In the genomic region with DNA sequence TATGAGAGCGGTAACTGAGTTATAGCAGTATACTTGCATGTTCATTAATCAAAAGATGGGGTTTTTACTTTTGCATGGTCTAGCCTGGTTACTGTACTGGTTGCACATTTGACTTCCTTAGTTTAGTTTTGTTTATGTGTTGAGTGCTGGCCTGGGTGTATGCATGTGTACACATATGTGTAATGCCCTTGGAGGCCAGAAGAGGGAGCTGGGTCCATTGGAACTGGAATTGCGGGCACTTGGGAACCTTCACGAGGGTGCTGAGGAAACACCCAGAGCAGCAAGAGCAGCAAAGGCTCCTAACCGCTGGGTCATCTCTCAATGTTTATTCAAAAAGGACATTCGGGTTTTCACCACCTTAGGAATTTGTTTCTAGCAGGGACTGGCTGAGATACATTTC, we compare ENCODE assay signal across 8 mouse cellular contexts.
DNase-seq lines count a peak whose midpoint lies in the region; ATAC-seq lines count a peak whose summit lies in the region.

No protein-coding gene starts in this region.

- ATAC-seq in frontal cortex, adult (ENCODE audit: low TSS enrichment): peak; percentile 59; the same call in 1 of the 2 replicates
- ATAC-seq in inflammation-experienced regulatory T-cells, adult 6 months: no peak

- DNase-seq in frontal cortex, postnatal 14 days (ENCODE audit: low spot score in 2 of 2): no peak
- peak; percentile 13 for DNase-seq in ovary, postnatal 36 days (ENCODE audit: low spot score)
- DNase-seq in ovary, adult 18-20 months (ENCODE audit: low spot score): no peak
- peak; percentile 16 to 35 for DNase-seq in cerebellum, postnatal 36 days
- peak; percentile 26 to 47 for DNase-seq in lung, adult 18-20 months
- DNase-seq in left cerebral cortex, adult 11 months (ENCODE audit: low spot score): no peak

Comparison
In these comparisons a context has a peak if more than half of its experiments do, and no peak if none do; other contexts are left out.
1. DNase-seq: peak in ovary, postnatal 36 days (single experiment), cerebellum, postnatal 36 days (2 of 2) and lung, adult 18-20 months (2 of 2); none in frontal cortex, postnatal 14 days (0 of 2), ovary, adult 18-20 months (single experiment) and left cerebral cortex, adult 11 months (single experiment).